Mouse (Mus musculus): Measurements from ENCODE around the gene Poln.

DNA sequence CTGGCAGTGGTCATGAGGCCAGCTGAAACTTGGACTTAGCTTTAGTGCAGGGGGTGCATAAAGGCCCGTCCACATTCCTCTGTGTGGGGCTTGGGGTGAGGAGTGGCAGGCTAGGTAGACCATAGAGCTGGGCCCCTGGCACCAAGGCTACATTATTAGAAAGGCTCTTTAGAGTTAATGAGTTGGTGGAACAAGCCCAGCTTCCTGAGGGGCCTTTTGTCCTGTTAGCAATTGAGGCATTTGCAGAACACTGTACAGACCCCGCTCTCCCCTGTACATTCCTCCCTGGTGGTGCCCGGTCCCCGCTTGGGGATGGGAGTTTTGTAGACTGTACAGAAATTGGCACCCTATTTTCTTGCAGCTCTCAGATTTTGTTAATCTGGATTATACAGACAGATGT, 166.6 kb downstream of the Poln start:
- TF ChIP-seq GATA1 (IDR thresholded peaks at IDR 0.05; ENCODE audit: low read length) (no peak), TAL1 (IDR thresholded peaks at IDR 0.05; ENCODE audit: low read length) (no peak)
